Comparison of ENCODE assay signal across 14 mouse cellular contexts in the genomic region with DNA sequence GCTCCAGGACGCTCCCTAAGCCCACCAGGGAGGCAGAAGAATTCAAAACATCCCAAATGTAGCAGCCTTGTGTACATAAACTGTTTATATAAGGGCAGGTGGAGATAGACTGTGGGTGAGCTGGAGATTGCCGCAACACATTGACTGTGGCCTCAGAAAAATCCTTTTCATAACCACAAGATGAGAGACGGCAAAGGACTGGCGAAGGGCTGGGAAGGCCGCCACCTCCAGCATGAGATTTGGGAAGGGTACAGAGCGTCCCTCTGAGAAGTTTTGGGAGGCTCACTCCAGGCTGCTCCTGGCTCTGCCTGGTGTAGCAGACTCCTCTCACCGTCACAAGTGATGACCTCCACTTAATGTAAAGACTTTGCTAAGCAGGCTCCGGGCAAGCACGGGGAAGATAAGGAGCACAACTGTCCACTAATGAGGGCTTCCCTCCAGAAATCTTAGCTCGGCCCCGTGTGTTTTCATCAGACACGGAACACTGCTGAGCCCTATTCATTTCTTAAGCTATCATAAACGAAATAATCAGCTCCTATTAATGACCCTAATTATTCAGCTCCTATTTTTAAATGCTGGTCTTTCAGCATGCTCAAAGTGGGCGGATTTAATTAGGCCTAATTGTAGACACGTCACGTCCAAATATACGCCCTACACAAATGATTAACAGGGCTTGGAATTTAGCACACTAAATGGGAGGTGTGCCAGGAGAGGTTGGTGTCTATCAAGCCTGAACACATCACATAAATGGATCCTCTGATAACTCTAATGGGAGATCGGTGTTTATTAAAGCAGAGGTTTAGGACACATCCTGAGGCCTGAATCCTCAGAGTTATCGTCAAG. TPM values are rescaled to one million over a fixed set of nuclear protein-coding genes. Genes with fewer than 3 reads are reported as not detected.
DNase-seq lines count a peak whose midpoint lies in the region; ATAC-seq lines count a peak whose summit lies in the region.
"Had no signal": no experiment of that assay in that cellular context is flagged by ENCODE, and none has a peak within 500 bp of the region (broad histone marks: within the 10 kb centered on the region; RNA-seq: fewer than 3 reads in every experiment).

No protein-coding gene starts in this region.

- peak; percentile 23 for DNase-seq in layer of hippocampus, adult 11-12 months (ENCODE audit: low spot score)
- DNase-seq in layer of hippocampus, postnatal 10 days (ENCODE audit: low spot score in 2 of 2): no peak
- DNase-seq in retina, postnatal 1 day: peak; percentile 50
- no peak for DNase-seq in retina, embryonic 14.5 days (ENCODE audit: low spot score)
- DNase-seq in ovary, postnatal 10 days (ENCODE audit: low spot score): no peak
- DNase-seq in cerebellum, adult 8-10 months: no peak
- DNase-seq: adrenal gland, postnatal 10 days; cerebellum, adult 9-10 months; heart, postnatal 36 days; thymus, postnatal 4 days had no signal

- no peak overlapping the region for H3K4me2 ChIP-seq in kidney, embryonic 15.5 days
- no peak overlapping the region for H3K4me2 ChIP-seq in hindbrain, embryonic 16.5 days (ENCODE audit: low read length)

- H3K4me3 ChIP-seq in kidney, embryonic 15.5 days (replicated peaks): no peak overlapping the region
- no peak overlapping the region for H3K4me3 ChIP-seq in hindbrain, embryonic 16.5 days (ENCODE audit: low read length)

- no peak for ATAC-seq in kidney, embryonic 15.5 days (replicated peaks; ENCODE audit: low FRiP score)
- ATAC-seq in hindbrain, embryonic 16.5 days: no peak
- ATAC-seq: midbrain, embryonic 16.5 days had no signal

- WGBS in kidney, embryonic 15.5 days: 73% methylated on average over 19 of the region's 19 CpGs
- WGBS in hindbrain, embryonic 16.5 days: 53% methylated on average over 19 of the region's 19 CpGs

- peaks cover 31% of the 10 kb centered on the region for H3K4me1 ChIP-seq in kidney, embryonic 15.5 days
- no peaks in the 10 kb centered on the region; the same call in 1 of the 2 replicates for H3K4me1 ChIP-seq in hindbrain, embryonic 16.5 days (ENCODE audit: control insufficient read depth, insufficient read depth, low read depth, low read length)

- no peaks in the 10 kb centered on the region for H3K9me3 ChIP-seq in kidney, embryonic 15.5 days (replicated peaks)
- no peaks in the 10 kb centered on the region for H3K9me3 ChIP-seq in hindbrain, embryonic 16.5 days (ENCODE audit: control insufficient read depth, low read length)

- 0 out of 2 replicates have a peak overlapping the region, but pooled peaks have one; percentile 1 for H3K27ac ChIP-seq in kidney, embryonic 15.5 days
- no peak overlapping the region for H3K27ac ChIP-seq in hindbrain, embryonic 16.5 days (ENCODE audit: low read depth, low read length)
- H3K27ac ChIP-seq: liver, embryonic 14.5 days had no signal

- H3K36me3 ChIP-seq in kidney, embryonic 15.5 days: no peaks in the 10 kb centered on the region
- no peaks in the 10 kb centered on the region for H3K36me3 ChIP-seq in hindbrain, embryonic 16.5 days (ENCODE audit: control insufficient read depth, insufficient read depth, low read length)

- no peaks in the 10 kb centered on the region for H3K27me3 ChIP-seq in kidney, embryonic 15.5 days
- no peaks in the 10 kb centered on the region for H3K27me3 ChIP-seq in hindbrain, embryonic 16.5 days (replicated peaks; ENCODE audit: control insufficient read depth, insufficient read depth, low read length)

- 0 out of 2 replicates have a peak overlapping the region, but pooled peaks have one; percentile 7 for H3K9ac ChIP-seq in kidney, embryonic 15.5 days
- H3K9ac ChIP-seq in hindbrain, embryonic 16.5 days (ENCODE audit: low read depth, low read length): no peak overlapping the region
- H3K9ac ChIP-seq: liver, embryonic 14.5 days had no signal

RNA-seq across cellular contexts. Expression of gene Ets2, which starts 33.5 kb away (rescaled TPM):
- 10 to 100 TPM; 40.0 to 40.6 TPM for total RNA-seq in layer of hippocampus, postnatal 10 days (2021)
- 62.1 and 63.1 TPM in 2 replicates for polyA plus RNA-seq in kidney, embryonic 15.5 days (2015; fragmentation: Nextera tagmentation; extraction: Ambion mirVana)
- 23.1 and 26.2 TPM in 2 replicates for polyA plus RNA-seq in hindbrain, embryonic 16.5 days (2015; fragmentation: Nextera tagmentation; extraction: Ambion mirVana)

Comparison
In these comparisons a context has a peak if more than half of its experiments do, and no peak if none do; other contexts are left out.
1. DNase-seq: peak in layer of hippocampus, adult 11-12 months (single experiment) and retina, postnatal 1 day (single experiment); none in layer of hippocampus, postnatal 10 days (0 of 2), retina, embryonic 14.5 days (single experiment), ovary, postnatal 10 days (single experiment) and cerebellum, adult 8-10 months (single experiment).